ENCODE assay signal across 15 mouse cellular contexts in genomic region chr1:170438471-170439151, GRCm38 (mm10).
A peak's percentile ranks its signal among the peaks of the same experiment; 100 is the strongest.
DNase-seq lines count a peak whose midpoint lies in the region; ATAC-seq and TF ChIP-seq lines count a peak whose summit lies in the region.
"Had no signal": no experiment of that assay in that cellular context is flagged by ENCODE, and none has a peak within 500 bp of the region (broad histone marks: within the 10 kb centered on the region; RNA-seq: fewer than 3 reads in every experiment).

No protein-coding gene starts in this region.

- H3K4me2 ChIP-seq in lung, postnatal 0 days (replicated peaks; ENCODE audit: low read depth, low read length), result no peak overlapping the region
- no peak overlapping the region for H3K4me2 ChIP-seq in hindbrain, embryonic 16.5 days (ENCODE audit: low read length)
- no peak overlapping the region for H3K4me2 ChIP-seq in heart, embryonic 11.5 days
- H3K4me2 ChIP-seq: liver, embryonic 11.5 days; midbrain, embryonic 11.5 days had no signal

- H3K9me3 ChIP-seq in lung, postnatal 0 days (ENCODE audit: low read length), result no peaks in the 10 kb centered on the region
- H3K9me3 ChIP-seq in hindbrain, embryonic 16.5 days (ENCODE audit: control insufficient read depth, low read length), result no peaks in the 10 kb centered on the region
- no peaks in the 10 kb centered on the region for H3K9me3 ChIP-seq in heart, embryonic 11.5 days (replicated peaks; ENCODE audit: control insufficient read depth, low read length)

- WGBS in lung, postnatal 0 days, result 67% methylated on average over 7 of the region's 7 CpGs
- 56% methylated on average over 7 of the region's 7 CpGs for WGBS in hindbrain, embryonic 16.5 days
- 50% methylated on average over 7 of the region's 7 CpGs for WGBS in heart, embryonic 11.5 days (ENCODE audit: insufficient replicate concordance)

- H3K9ac ChIP-seq in lung, postnatal 0 days (replicated peaks; ENCODE audit: low read depth), result no peak overlapping the region
- no peak overlapping the region for H3K9ac ChIP-seq in hindbrain, embryonic 16.5 days (ENCODE audit: low read depth, low read length)
- H3K9ac ChIP-seq in heart, embryonic 11.5 days (ENCODE audit: low read depth, low read length), result no peak overlapping the region

- TF ChIP-seq CTCF in lung, postnatal 0 days (IDR thresholded peaks at IDR 0.05), result no peak

- H3K4me1 ChIP-seq in lung, postnatal 0 days (ENCODE audit: insufficient read depth, low read depth, low read length), result no peaks in the 10 kb centered on the region
- H3K4me1 ChIP-seq in hindbrain, embryonic 16.5 days (ENCODE audit: control insufficient read depth, insufficient read depth, low read depth, low read length), result no peaks in the 10 kb centered on the region
- peaks cover 14% of the 10 kb centered on the region for H3K4me1 ChIP-seq in heart, embryonic 11.5 days (ENCODE audit: control insufficient read depth, insufficient read depth, low read length)

- no peak for TF ChIP-seq EP300 in lung, postnatal 0 days (IDR thresholded peaks at IDR 0.05)

- no peak for DNase-seq in frontal cortex, postnatal 36 days (ENCODE audit: low spot score in 2 of 2)
- DNase-seq in lung, postnatal 0 days (ENCODE audit: low spot score), result no peak
- DNase-seq in lung, postnatal 4 days, result no peak
- no peak for DNase-seq in adrenal gland, postnatal 10 days
- DNase-seq in adrenal gland, adult 8-10 months, result no peak
- DNase-seq: cerebellum, adult 2 months; kidney, adult 9 months; thymus, adult 18-20 months had no signal

- H3K27ac ChIP-seq in lung, postnatal 0 days (ENCODE audit: low read length), result no peak overlapping the region
- no peak overlapping the region for H3K27ac ChIP-seq in hindbrain, embryonic 16.5 days (ENCODE audit: low read depth, low read length)
- no peak overlapping the region for H3K27ac ChIP-seq in heart, embryonic 11.5 days (ENCODE audit: low read depth, low read length)

- H3K4me3 ChIP-seq in lung, postnatal 0 days (ENCODE audit: low read depth, low read length), result no peak overlapping the region
- no peak overlapping the region for H3K4me3 ChIP-seq in hindbrain, embryonic 16.5 days (ENCODE audit: low read length)
- no peak overlapping the region for H3K4me3 ChIP-seq in heart, embryonic 11.5 days (ENCODE audit: low read depth, low read length)
- H3K4me3 ChIP-seq: left cerebral cortex, adult 2 months had no signal

- ATAC-seq in frontal cortex, adult (ENCODE audit: low TSS enrichment), result peak; percentile 35; the same call in 1 of the 2 replicates
- ATAC-seq in lung, postnatal 0 days, result peak; percentile 35; the same call in 1 of the 2 replicates
- peak; percentile 54; the same call in 1 of the 2 replicates for ATAC-seq in hindbrain, embryonic 16.5 days
- ATAC-seq in heart, embryonic 11.5 days (replicated peaks; ENCODE audit: insufficient number of reproducible peaks, low FRiP score, low TSS enrichment), result no peak
- ATAC-seq: activated CD4-positive, CD25-positive, alpha-beta regulatory T cell, adult 4 months had no signal

- no peaks in the 10 kb centered on the region for H3K36me3 ChIP-seq in lung, postnatal 0 days (ENCODE audit: insufficient read depth, low read length)
- no peaks in the 10 kb centered on the region for H3K36me3 ChIP-seq in hindbrain, embryonic 16.5 days (ENCODE audit: control insufficient read depth, insufficient read depth, low read length)
- no peaks in the 10 kb centered on the region for H3K36me3 ChIP-seq in heart, embryonic 11.5 days (ENCODE audit: control insufficient read depth, insufficient read depth, low read length)

- no peaks in the 10 kb centered on the region for H3K27me3 ChIP-seq in lung, postnatal 0 days (replicated peaks; ENCODE audit: insufficient read depth, low read length)
- no peaks in the 10 kb centered on the region for H3K27me3 ChIP-seq in hindbrain, embryonic 16.5 days (replicated peaks; ENCODE audit: control insufficient read depth, insufficient read depth, low read length)
- no peaks in the 10 kb centered on the region for H3K27me3 ChIP-seq in heart, embryonic 11.5 days (ENCODE audit: control insufficient read depth, insufficient read depth, low read length)
